Mouse (Mus musculus) c-Kit-positive CD71-positive TER-119-positive erythroid progenitor cells, embryonic 14.5 days (primary cell): ENCODE data around the gene Zbtb38.

Source experiments
- DNase-seq: peaks from one replicate; pipeline ENCODE4 v3.0.0-alpha.2; 2013; ENCODE audit warnings: low spot score

The Zbtb38 gene

DNA sequence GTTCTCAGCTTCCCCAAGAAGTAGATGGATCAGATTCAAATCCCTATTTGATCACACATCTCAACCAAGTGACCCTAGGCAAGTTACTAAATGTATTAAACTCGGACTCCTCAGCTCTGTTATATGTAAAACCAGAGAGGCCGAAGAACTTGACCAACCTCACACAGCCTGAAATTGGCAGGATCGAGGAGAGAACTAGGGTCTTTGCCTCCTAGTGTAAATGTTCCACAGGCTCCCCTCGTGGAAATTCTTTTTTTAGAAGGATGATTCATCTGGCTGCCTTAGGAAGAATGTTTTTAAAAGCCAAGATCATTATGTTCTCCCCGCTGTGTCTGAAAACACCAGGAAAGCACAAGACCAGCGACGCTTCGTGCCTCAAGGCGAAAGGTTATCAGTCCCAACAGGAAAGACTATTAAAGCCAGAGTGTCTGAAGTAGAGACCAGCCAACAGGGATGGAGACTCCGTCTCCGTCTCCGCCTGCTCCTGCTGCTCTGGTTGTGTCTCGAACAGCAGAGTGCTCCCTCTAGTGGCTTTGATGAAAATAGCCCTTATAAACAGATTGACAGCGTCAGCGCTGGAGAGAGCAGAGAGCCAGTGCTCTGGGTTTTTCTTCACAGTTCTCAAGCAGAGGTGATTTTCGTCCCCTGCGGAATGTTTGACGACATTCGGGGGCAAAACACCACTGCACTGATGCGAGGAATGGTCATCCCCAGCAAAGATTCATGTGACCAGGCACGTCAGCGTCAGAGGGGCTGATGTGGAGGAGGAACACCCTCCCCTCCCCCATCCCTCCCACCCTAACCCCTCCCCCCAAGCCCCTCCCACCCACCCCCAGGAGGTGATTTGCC is 6.3 kb upstream of the Zbtb38 start:
- peak; percentile 81 for DNase-seq

DNA sequence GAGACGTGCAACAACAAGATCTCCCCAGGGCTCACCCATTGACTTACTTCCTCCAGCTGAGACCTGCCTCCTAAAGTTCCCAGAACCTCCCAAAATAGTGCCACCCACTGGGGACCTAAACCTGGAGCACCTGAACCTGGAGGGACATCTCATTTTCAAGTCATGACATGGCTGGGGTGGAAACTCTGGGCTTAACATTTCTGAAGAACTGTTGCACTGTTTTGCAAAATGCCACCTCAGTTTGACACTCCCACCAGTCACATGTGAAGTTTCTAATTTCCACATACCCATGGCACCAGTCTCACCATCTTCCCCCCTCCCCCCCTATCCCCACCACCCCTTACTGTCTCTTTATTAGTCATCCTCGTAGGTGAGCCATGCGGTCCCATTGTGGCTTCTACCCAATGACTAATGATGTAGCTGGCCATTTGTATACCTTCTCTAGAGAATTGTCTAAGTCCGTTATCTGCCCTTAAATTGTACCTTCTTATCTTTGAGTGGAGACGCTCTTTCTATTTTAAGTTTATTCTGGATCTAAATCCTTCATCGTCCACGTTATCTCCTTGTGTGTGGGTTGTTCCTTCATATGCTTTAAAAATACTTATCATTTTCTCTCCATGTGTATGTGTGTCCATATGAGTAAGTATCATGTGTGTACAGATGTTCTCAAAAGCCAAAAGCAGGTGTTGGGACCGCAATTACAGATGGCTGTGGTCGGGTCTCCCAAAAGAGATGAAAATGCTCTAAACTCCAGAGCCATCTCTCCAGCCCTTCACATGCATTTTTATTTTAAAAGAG is 4.2 kb upstream of the Zbtb38 start:
- no peak for DNase-seq

DNA sequence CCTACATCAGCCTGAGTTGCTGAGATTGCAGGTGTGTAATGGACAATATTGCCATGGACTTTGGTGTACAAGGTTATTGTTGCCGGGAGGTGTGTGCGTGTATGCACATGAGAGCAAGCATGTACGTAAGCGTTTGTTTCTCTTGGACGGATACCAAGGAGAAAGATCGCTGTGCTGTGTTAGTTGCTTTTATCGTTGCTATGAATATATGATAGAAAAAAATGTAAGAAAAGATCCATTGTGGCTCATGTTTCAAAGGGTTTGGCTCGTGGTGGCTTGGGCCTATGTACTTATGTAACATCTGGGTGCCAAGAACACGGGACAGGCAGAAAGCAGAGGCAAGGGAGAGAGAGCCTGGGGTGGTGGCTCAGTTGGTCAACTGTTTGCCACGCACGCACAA is 3.1 kb upstream of the Zbtb38 start:
- no peak for DNase-seq

DNA sequence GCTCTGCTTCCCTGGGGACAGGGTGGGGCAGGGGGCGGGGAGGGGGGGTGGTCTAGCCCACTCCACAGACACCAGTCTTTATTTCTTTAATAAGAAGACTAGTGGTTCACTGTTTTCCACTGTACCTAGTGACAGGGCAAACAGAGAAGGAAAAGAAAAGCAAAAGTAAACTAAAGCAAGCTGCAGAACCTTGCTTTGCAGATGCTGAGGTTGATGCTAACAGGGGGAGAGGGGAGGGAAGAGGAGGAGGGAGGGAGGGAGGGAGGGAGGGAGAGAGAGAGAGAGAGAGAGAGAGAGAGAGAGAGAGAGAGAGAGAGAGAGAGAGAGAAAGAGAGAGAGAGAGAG is 2.0 kb upstream of the Zbtb38 start:
- DNase-seq: no peak

DNA sequence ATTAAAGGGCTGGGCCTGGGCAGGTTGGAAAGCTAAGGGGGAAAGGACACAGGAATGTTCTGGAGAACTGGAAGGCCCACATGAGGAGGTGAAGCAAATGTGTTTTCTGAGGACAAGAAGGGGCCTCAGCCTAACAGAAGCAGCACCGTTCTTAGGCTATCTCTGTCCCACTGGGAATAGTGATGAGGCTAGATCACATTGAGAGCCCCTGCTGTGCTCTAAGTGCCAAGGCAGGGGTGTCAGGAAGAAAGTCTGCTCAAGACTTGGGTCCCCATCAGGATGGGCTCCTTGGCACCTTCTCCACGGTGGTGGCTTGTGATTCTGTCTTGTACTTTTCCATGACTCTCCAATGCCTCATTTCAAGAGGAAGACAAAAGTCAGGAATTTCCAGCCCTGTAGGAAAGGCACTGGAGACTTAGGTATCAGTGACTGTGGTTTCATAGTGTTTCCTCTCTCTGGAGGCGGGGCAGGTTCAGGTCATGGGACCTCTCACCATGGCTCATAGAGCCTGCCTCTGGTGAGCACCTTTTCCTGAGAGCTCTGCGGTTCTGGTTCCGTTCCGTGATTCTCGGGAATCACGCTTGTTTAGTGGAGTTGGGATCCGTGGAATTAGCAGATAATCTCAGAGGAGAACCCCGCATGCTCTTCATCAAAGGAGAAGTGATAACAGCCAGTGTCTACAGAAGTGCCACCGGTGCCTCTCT is 1.4 kb upstream of the Zbtb38 start:
- no peak for DNase-seq

DNA sequence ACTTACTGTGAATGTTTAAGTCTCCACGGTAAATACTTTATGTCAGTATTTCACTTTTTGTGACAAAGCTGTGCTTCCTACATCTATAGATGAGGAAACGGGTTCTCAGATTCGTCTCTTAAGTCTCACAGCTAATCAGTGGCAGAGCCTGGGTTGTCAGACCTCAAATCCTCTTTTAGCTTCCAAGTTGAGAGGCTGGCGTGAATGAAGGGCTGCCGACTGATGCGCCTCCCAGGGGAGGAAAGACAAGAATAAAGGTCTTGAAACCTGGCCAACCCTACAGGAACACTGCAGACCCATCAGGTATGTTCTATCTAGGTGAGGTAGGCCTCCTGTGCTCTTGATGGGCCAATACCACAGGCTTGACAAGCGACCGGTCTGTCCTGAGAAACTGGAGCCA is 761 bp upstream of the Zbtb38 start:
- DNase-seq: no peak

DNA sequence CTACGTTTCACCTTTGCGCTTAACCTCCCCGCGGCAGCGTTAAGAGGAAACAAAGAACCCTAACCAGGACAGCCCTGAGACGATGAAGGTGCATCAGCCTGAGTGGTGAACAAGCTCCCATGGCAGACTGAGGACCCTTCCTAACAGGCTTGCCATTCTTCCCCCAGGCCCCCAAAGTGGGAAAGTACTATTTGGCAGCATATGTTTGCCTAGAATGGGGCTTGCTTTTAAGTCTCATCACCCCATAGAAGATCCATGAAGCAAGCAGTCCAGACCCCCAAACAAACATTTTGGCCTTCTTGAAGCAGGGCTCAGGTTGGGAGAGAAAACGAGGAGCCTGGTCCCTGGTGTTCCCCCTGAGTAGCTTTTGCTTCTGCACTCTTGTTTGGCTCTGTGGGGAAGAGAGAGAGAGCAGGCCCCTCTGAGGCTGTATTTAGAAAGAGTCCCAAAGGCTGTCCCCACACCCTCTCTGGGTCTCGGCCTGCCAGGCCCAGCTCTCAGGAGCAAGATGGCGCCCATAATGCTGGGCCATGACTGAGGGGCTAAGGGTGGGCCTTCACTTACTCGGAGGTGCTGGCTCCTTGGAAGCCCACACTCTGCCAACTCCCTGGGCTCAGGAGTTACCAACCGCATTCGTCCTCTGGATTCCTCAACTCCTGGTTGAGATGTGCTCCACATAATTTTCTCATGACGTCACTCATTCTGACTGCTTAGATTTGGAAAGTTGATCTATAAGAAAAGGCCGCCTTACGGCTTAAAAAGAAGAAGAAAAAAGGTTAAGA is 619 bp downstream of the Zbtb38 start:
- DNase-seq: no peak

DNA sequence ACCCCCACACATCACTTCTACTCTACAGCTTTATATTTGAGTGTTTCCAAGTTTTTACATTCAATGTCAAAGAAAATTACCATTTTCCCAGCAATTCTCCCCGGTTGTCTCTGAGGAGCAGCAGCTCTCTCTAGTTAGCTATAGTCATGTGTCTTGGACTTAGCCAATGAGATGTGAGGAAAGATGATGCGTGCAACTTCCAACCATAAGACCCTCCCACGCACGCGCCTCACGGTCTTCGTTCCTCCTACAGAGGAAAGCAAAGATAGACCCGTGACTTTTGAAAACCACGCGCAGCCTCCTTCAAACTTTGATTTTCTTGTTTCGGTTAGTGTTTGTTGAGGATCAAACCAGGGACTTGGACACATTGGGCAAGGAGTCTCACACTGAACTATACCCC is 2.0 kb downstream of the Zbtb38 start:
- DNase-seq: no peak

DNA sequence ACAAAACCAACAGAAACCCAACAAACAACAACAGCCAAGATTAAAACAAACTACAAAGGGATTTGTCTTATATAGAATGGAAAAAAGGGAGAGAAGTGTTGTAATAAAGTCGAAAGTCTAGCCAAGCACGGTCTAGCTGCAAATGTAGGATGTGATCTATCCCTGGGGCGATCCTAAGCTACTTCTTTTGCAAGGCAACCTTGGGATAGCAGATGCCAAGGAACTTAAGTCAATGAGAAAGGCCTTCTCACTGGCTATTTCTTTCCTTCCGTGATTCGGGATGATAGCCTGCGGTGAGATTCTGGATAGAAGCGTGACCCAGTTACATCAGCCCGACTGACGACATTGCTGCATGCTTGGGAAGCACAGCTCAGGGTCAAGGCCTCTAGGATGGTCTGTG is 6.1 kb downstream of the Zbtb38 start:
- DNase-seq: no peak

DNA sequence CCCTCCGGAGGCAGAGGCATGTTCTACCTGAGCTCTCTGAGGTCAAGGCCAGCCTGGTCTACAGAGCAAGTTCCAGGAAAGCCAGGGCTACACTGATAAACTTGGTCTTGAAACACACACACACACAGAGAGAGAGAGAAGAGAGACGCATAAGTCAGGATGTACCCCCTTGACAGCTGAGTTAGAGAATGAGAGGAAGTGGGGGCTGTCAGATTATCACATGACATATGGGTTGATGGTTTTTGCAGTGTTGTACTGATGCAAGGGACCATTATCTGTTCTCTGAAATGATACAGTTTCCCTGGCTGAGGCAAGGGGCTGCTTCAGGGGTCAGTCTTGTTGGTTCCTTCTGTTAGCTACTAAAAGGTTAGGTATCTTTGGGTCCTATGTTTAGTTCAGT is 7.7 kb downstream of the Zbtb38 start:
- no peak for DNase-seq

DNA sequence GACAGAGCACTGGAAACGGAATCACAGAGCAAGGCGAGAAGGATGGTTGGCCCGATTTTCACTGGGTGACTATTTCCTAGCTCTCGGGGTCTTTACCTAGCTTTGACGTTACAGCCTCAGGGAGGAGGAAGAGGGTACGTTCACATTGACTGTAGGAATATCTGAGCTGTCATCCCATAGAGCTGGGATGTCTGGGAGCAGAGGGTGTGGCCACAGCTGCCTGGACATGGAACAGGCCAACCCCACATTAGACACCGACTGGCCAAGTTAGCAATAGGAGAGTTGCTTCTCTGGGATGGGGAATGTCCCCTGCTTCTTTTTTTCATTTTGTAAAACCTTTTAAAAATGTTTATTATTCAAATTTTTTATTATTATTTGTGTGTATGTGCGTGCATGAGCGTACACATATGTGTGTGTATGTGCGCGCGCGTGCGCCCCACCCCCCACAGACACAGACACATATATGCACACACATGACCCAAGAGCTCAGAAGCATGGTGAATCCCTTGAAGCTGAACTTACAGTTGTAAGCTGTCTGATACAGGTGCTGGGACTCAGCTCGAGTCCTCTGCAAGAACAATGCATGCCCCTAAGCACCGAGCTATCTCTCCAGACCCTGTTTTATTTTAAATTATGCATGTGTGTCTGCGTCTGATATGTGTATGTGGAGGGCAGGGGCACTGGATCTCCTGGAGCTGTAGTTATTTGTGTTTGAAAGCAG is 11.1 kb downstream of the Zbtb38 start:
- no peak for DNase-seq

DNA sequence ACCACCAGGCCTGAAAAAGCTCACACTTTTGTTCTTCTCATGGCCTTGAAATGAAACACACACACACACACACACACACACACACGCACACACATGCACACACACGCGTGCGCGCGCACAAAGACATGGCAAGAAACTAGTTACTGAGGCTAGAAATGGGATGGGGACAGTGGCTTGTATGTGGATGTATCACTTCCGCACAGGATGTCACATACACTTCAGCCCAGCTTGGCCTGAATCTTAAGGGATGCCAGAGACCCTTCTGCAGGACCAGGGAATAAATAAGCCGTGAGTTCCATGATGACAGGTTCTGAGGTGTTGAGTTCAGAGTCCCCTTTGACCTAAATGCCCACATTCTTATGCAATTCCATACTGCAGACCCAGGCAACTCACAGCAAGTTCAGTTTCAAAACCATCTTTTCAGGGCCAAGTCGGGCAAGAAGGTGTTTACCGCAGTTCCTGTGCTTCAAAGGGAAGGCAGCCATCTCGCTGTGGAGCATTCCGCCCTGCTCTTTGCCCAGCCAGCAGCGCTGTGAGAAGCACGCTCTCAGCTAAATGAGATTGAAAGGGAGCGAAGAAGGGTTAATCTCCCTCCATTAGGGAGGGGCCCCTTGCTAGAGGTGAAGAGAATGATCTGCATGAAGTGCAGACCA is 11.8 kb downstream of the Zbtb38 start:
- DNase-seq: no peak

DNA sequence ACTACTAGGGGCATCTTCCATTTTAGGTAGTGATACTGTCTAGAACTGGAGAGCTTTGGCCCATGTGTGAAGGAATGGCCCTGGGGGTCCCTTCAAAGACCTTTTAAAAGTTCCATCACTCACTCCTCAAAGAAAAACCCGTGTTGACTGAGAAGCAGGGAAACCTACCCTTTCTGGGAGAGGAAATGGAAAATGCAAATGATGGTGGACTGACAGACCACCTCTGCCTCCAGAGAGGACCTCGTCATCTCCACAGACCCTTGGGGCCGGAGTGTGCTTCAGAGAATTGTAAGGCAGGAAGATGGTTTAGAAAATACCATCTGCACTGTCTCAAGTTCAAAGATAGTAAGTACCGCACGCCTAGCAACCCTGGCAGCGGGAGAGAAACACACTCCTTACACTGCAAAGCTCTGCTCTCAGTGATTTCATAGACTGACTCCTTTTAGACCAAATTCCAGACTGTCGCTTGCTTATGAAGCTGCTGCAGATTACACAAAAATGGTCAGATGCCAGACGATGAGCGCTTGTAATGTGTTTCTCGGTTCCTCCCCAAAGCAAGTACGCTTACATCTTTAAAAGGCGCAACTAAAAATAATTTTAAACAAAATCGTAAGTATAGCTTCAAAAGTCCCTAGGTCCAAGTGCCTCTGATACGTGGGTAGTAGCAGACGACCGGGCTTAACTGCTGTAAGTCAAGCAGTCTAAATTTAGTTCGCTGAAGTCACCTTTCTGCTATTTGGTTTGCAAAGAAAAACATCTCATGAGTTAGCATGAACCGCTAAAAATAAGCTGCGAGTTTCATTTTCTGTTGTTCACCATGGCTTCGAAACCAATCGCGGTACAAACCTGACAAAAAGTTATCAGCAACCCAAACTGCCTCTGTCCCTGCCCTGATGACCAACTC is 12.6 kb downstream of the Zbtb38 start:
- no peak for DNase-seq

DNA sequence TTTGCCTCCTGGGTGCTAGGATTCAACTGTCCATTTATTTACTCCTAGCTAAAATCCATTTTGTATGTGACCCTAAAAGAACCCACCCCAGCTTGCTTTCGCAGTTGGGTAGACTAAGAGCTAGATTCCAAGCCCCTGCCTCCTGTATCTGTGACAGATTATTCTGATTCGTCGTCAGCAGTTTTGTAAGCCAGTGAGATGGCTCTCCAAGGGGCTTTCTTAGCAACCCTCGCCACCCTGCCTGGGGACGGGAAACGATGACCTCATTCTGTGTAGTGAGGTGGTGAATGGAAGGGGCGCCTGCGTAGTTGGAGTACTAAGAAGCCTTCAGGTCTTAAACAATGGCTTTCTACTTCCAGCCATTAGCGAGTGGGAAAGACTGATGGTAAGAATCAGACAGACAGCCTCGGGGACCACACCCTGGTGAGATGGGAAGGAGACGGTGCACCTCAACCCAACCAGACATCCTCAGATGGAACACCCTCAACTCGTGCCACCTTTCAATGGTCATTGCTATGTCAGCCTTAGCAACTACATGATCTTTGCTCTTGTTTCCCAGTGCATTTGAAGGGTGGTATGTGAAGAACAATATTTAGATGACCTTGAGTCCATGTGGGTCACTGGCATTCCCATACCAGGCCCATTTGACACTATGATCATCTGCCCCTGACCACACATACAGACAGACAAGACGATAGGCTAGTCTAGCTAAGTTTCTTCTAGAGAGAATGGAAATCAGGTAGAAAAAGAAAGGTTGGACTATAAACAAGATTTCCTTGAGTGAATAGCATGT is 13.9 kb downstream of the Zbtb38 start:
- DNase-seq: no peak

DNA sequence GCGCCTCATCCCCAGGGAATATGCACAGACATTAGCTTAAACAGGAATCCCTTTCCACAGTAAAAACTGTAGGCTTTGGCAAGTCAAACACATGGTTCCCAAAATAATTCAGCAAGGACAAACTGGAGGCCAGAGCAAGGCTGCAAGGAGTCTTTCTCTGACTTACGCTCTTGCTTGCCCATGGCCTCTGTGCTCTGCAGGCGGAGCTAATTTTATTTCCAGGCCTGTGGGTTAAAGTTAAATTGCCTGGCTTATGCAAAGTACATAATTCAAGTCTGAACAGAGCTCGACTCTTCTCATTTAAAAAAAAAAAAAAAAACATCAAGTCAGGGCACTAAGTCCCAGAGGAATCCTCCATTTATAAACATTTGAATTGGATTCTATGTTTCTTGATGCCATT is 16.7 kb downstream of the Zbtb38 start:
- no peak for DNase-seq

DNA sequence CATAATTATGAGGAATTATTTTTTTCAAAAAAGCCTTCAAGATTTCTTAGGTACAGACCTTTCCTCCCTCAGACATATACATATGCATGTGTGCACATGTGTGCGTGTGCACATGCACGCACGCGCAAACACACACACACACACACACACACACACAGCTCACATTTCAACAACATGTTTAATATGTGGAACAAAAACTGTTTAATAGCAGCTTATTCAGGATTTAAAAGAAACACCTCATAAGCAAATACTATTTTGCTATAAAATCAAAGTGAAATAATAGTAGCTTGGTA is 19.3 kb downstream of the Zbtb38 start:
- DNase-seq: no peak

DNA sequence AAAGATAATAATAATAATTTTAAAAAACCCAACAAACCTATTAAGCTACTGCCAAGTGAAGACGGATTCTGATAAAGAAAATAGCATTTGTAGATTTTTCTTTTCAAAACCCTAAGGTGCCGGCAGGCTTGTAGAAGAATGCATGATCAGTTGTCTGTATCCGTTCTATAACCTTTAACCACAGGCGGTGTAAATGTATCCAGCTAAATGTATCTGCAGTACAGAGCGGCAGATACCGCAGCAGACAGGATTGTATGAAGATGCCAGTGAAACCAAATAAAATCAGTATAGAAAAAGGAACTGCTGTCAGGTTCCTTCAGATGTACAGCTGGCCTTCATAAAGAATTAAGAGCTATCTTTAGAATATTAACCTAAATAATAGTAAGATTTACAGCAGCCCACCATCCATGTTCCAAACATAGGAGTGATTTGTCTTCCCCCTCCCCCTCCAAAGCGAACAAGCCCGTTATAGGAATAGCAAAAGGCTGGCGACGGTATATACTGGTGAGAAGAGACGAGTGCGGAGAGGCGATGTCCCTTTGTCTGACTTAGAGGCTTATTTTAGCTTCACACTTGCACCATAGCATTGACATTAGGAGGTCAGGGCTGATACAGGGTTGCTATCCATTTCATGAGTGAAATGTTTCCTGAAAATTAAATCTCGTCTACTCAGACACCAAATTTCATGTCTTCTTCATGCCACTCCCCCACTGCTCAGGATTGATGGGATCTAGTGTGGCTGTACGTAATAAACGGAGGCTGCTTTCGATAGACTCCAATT is 19.8 kb downstream of the Zbtb38 start:
- DNase-seq: no peak

DNA sequence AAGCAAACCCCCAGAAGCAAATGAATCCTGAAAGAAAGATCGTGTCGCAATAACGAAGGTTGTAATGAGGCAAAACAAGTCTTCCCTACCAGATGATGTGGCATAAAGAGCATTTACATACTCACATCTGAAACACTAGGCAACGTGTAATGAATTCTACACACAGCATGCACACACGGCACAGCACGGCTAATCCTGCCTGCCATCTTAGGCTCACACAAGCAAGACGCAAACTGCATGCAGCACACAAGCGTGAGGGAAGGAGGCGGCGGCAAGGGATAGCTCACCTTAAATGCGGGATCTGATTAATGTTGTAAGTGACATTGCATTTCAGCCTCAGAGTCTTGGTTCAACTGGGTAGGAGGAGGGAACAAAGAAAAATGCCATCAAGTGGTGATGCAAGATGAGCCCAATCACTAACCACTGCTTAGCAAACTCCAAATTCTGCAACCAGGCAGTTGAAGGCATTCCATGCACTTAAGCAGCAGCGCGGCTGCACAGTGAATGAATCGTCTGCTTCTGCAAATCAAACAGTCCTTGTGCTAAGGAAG is 20.6 kb downstream of the Zbtb38 start:
- DNase-seq: no peak
